Mouse (Mus musculus): Measurements from ENCODE around the gene 4930426L09Rik. TPM values are rescaled to one million over a fixed set of nuclear protein-coding genes. Genes with fewer than 3 reads are reported as not detected.
A peak's percentile ranks its signal among the peaks of the same experiment; 100 is the strongest.

The 4930426L09Rik gene
- polyA plus RNA-seq, 1 experiment from 2014 or later, result 0.49 TPM

GRCm38 (mm10) chr2:18957459-18957858 lies 40.7 kb upstream of the 4930426L09Rik start:
- ATAC-seq (ENCODE audit: low read depth) (no peak), DNase-seq (ENCODE audit: low spot score) (no peak)
- H3K9ac ChIP-seq (ENCODE audit: low read depth, low read length), result no peak overlapping the region
- no peaks in the 10 kb centered on the region for H3K27me3 ChIP-seq (replicated peaks; ENCODE audit: control insufficient read depth, insufficient read depth, low read length)
- WGBS, result 72% methylated on average over 7 of the region's 7 CpGs
- H3K9me3 ChIP-seq (ENCODE audit: control insufficient read depth, low read length), result no peaks in the 10 kb centered on the region
- H3K36me3 ChIP-seq (ENCODE audit: control insufficient read depth, insufficient read depth, low read length), result no peaks in the 10 kb centered on the region
- H3K4me2 ChIP-seq (ENCODE audit: low read depth, low read length), result no peak overlapping the region
- H3K27ac ChIP-seq (replicated peaks; ENCODE audit: low read depth, low read length), result no peak overlapping the region
- no peak overlapping the region for H3K4me3 ChIP-seq (ENCODE audit: low read depth, low read length)
- peaks cover 11% of the 10 kb centered on the region for H3K4me1 ChIP-seq (ENCODE audit: control insufficient read depth, insufficient read depth, low read length)

GRCm38 (mm10) chr2:18958044-18958443 lies 40.1 kb upstream of the 4930426L09Rik start:
- ATAC-seq (ENCODE audit: low read depth) (no peak), DNase-seq (ENCODE audit: low spot score) (no peak)
- Histone ChIP-seq H3K4me3 (ENCODE audit: low read depth, low read length) (no peak overlapping the region), H3K9ac (ENCODE audit: low read depth, low read length) (no peak overlapping the region), H3K4me2 (ENCODE audit: low read depth, low read length) (no peak overlapping the region), H3K4me1 (ENCODE audit: control insufficient read depth, insufficient read depth, low read length) (peaks cover 7% of the 10 kb centered on the region; the same call in 1 of the 2 replicates), H3K9me3 (ENCODE audit: control insufficient read depth, low read length) (no peaks in the 10 kb centered on the region), H3K36me3 (ENCODE audit: control insufficient read depth, insufficient read depth, low read length) (no peaks in the 10 kb centered on the region), H3K27me3 (replicated peaks; ENCODE audit: control insufficient read depth, insufficient read depth, low read length) (no peaks in the 10 kb centered on the region), H3K27ac (replicated peaks; ENCODE audit: low read depth, low read length) (no peak overlapping the region)
- 81% methylated on average over 9 of the region's 9 CpGs for WGBS

- 89% methylated on average over 5 of the region's 5 CpGs for WGBS
- no peak overlapping the region for H3K4me3 ChIP-seq (ENCODE audit: low read depth, low read length)
- H3K4me2 ChIP-seq (ENCODE audit: low read depth, low read length), result no peak overlapping the region
- no peaks in the 10 kb centered on the region for H3K36me3 ChIP-seq (ENCODE audit: control insufficient read depth, insufficient read depth, low read length)
- no peaks in the 10 kb centered on the region for H3K9me3 ChIP-seq (ENCODE audit: control insufficient read depth, low read length)
- DNase-seq (ENCODE audit: low spot score), result no peak
- no peaks in the 10 kb centered on the region for H3K27me3 ChIP-seq (replicated peaks; ENCODE audit: control insufficient read depth, insufficient read depth, low read length)
- no peak overlapping the region for H3K9ac ChIP-seq (ENCODE audit: low read depth, low read length)
- ATAC-seq (ENCODE audit: low read depth), result no peak
- H3K27ac ChIP-seq (replicated peaks; ENCODE audit: low read depth, low read length), result no peak overlapping the region
- peaks cover 7% of the 10 kb centered on the region; the same call in 1 of the 2 replicates for H3K4me1 ChIP-seq (ENCODE audit: control insufficient read depth, insufficient read depth, low read length)
Observed at GRCm38 (mm10) chr2:18958501-18958900, 39.6 kb upstream of the 4930426L09Rik start.

GRCm38 (mm10) chr2:18959008-18959407 lies 39.1 kb upstream of the 4930426L09Rik start:
- no peaks in the 10 kb centered on the region for H3K36me3 ChIP-seq (ENCODE audit: control insufficient read depth, insufficient read depth, low read length)
- no peak overlapping the region for H3K4me2 ChIP-seq (ENCODE audit: low read depth, low read length)
- no peaks in the 10 kb centered on the region for H3K27me3 ChIP-seq (replicated peaks; ENCODE audit: control insufficient read depth, insufficient read depth, low read length)
- WGBS, result 88% methylated on average over 6 of the region's 6 CpGs
- H3K4me1 ChIP-seq (ENCODE audit: control insufficient read depth, insufficient read depth, low read length), result peaks cover 7% of the 10 kb centered on the region; the same call in 1 of the 2 replicates
- H3K4me3 ChIP-seq (ENCODE audit: low read depth, low read length), result no peak overlapping the region
- DNase-seq (ENCODE audit: low spot score) (no peak), ATAC-seq (ENCODE audit: low read depth) (no peak)
- H3K27ac ChIP-seq (replicated peaks; ENCODE audit: low read depth, low read length), result no peak overlapping the region
- H3K9ac ChIP-seq (ENCODE audit: low read depth, low read length), result no peak overlapping the region
- H3K9me3 ChIP-seq (ENCODE audit: control insufficient read depth, low read length), result no peaks in the 10 kb centered on the region

GRCm38 (mm10) chr2:18959558-18959957 lies 38.6 kb upstream of the 4930426L09Rik start:
- Histone ChIP-seq H3K27me3 (replicated peaks; ENCODE audit: control insufficient read depth, insufficient read depth, low read length) (no peaks in the 10 kb centered on the region), H3K4me2 (ENCODE audit: low read depth, low read length) (no peak overlapping the region), H3K4me3 (ENCODE audit: low read depth, low read length) (no peak overlapping the region), H3K27ac (replicated peaks; ENCODE audit: low read depth, low read length) (no peak overlapping the region), H3K36me3 (ENCODE audit: control insufficient read depth, insufficient read depth, low read length) (no peaks in the 10 kb centered on the region), H3K9ac (ENCODE audit: low read depth, low read length) (no peak overlapping the region), H3K4me1 (ENCODE audit: control insufficient read depth, insufficient read depth, low read length) (peaks cover 7% of the 10 kb centered on the region; the same call in 1 of the 2 replicates), H3K9me3 (ENCODE audit: control insufficient read depth, low read length) (no peaks in the 10 kb centered on the region)
- DNase-seq (ENCODE audit: low spot score), result no peak
- 85% methylated on average over 5 of the region's 5 CpGs for whole genome bisulfite sequencing
- no peak for ATAC-seq (ENCODE audit: low read depth)

- no peak overlapping the region for H3K27ac ChIP-seq (replicated peaks; ENCODE audit: low read depth, low read length)
- H3K4me3 ChIP-seq (ENCODE audit: low read depth, low read length), result no peak overlapping the region
- H3K4me2 ChIP-seq (ENCODE audit: low read depth, low read length), result no peak overlapping the region
- DNase-seq (ENCODE audit: low spot score) (no peak), ATAC-seq (ENCODE audit: low read depth) (no peak)
- no peak overlapping the region for H3K9ac ChIP-seq (ENCODE audit: low read depth, low read length)
- no peaks in the 10 kb centered on the region for H3K9me3 ChIP-seq (ENCODE audit: control insufficient read depth, low read length)
- no peaks in the 10 kb centered on the region for H3K36me3 ChIP-seq (ENCODE audit: control insufficient read depth, insufficient read depth, low read length)
- no peaks in the 10 kb centered on the region for H3K27me3 ChIP-seq (replicated peaks; ENCODE audit: control insufficient read depth, insufficient read depth, low read length)
- peaks cover 7% of the 10 kb centered on the region; the same call in 1 of the 2 replicates for H3K4me1 ChIP-seq (ENCODE audit: control insufficient read depth, insufficient read depth, low read length)
- WGBS, result 33% methylated on average over 7 of the region's 7 CpGs
Observed at GRCm38 (mm10) chr2:18960376-18960973, 37.7 kb upstream of the 4930426L09Rik start.

- ATAC-seq (ENCODE audit: low read depth), result no peak
- H3K27ac ChIP-seq (replicated peaks; ENCODE audit: low read depth, low read length), result no peak overlapping the region
- peaks cover 7% of the 10 kb centered on the region; the same call in 1 of the 2 replicates for H3K4me1 ChIP-seq (ENCODE audit: control insufficient read depth, insufficient read depth, low read length)
- 76% methylated on average over 3 of the region's 3 CpGs for WGBS
- no peak for DNase-seq (ENCODE audit: low spot score)
- no peaks in the 10 kb centered on the region for H3K9me3 ChIP-seq (ENCODE audit: control insufficient read depth, low read length)
- no peaks in the 10 kb centered on the region for H3K36me3 ChIP-seq (ENCODE audit: control insufficient read depth, insufficient read depth, low read length)
- H3K27me3 ChIP-seq (replicated peaks; ENCODE audit: control insufficient read depth, insufficient read depth, low read length), result no peaks in the 10 kb centered on the region
- no peak overlapping the region for H3K4me3 ChIP-seq (ENCODE audit: low read depth, low read length)
- no peak overlapping the region for H3K4me2 ChIP-seq (ENCODE audit: low read depth, low read length)
- H3K9ac ChIP-seq (ENCODE audit: low read depth, low read length), result no peak overlapping the region
Observed at GRCm38 (mm10) chr2:18962502-18962901, 35.6 kb upstream of the 4930426L09Rik start.

GRCm38 (mm10) chr2:18963286-18964040 lies 34.7 kb upstream of the 4930426L09Rik start:
- Histone ChIP-seq H3K27ac (replicated peaks; ENCODE audit: low read depth, low read length) (no peak overlapping the region), H3K4me1 (ENCODE audit: control insufficient read depth, insufficient read depth, low read length) (peaks cover 7% of the 10 kb centered on the region; the same call in 1 of the 2 replicates), H3K27me3 (replicated peaks; ENCODE audit: control insufficient read depth, insufficient read depth, low read length) (no peaks in the 10 kb centered on the region), H3K9me3 (ENCODE audit: control insufficient read depth, low read length) (no peaks in the 10 kb centered on the region), H3K9ac (ENCODE audit: low read depth, low read length) (peak overlapping the region; percentile 6; the same call in 1 of the 2 replicates), H3K4me2 (ENCODE audit: low read depth, low read length) (no peak overlapping the region), H3K36me3 (ENCODE audit: control insufficient read depth, insufficient read depth, low read length) (no peaks in the 10 kb centered on the region), H3K4me3 (ENCODE audit: low read depth, low read length) (no peak overlapping the region)
- no peak; the same call in 1 of the 2 replicates for ATAC-seq (ENCODE audit: low read depth)
- no peak for DNase-seq (ENCODE audit: low spot score)
- WGBS, result 74% methylated on average over 13 of the region's 13 CpGs

Data from embryonic facial prominence, embryonic 14.5 days (tissue).